Mouse (Mus musculus) liver, postnatal 0 days (tissue): ENCODE results near the gene Izumo1r. TPM values are rescaled to one million over a fixed set of nuclear protein-coding genes. Genes with fewer than 3 reads are reported as not detected.

Experiments used
- ATAC-seq: fragments of 200-750 bp; cut with Nextera tagmentation; 2 replicates; pipeline ENCODE4 v1.8.0; 2017; ENCODE audit warnings: mild to moderate bottlenecking, moderate library complexity
- DNase-seq: peaks from one replicate; pipeline ENCODE4 v3.0.0-alpha.2; 2016
- H3K27ac ChIP-seq: fragments of 300-500 bp; sonication (generic); 2 replicates; pipeline ENCODE4 v1.5.1; 2014; ENCODE audit warnings: antibody characterized with exemption, moderate library complexity, mild to moderate bottlenecking, low read depth
- H3K27me3 ChIP-seq: fragments of 300-500 bp; sonication (generic); 2 replicates; pipeline ENCODE4 v1.6.1; 2014; ENCODE audit warnings: low read length, control low read depth, mixed read lengths; ENCODE audit not compliant: insufficient read depth
- H3K36me3 ChIP-seq: fragments of 300-500 bp; sonication (generic); replicated peaks from 2 replicates; pipeline ENCODE4 v1.6.1; 2014; ENCODE audit warnings: mild to moderate bottlenecking, control low read depth, low read length, moderate library complexity, mixed read lengths; ENCODE audit not compliant: insufficient read depth
- H3K4me1 ChIP-seq: fragments of 300-500 bp; sonication (generic); 2 replicates; pipeline ENCODE4 v1.6.1; 2014; ENCODE audit warnings: antibody characterized with exemption, mild to moderate bottlenecking, control low read depth; ENCODE audit not compliant: insufficient read depth
- H3K4me2 ChIP-seq: fragments of 300-500 bp; sonication (generic); 2 replicates; pipeline ENCODE4 v1.6.1; 2014; ENCODE audit warnings: low read depth, mild to moderate bottlenecking, low read length, moderate library complexity, mixed read lengths
- H3K4me3 ChIP-seq: fragments of 300-500 bp; sonication (generic); 2 replicates; pipeline ENCODE4 v1.5.1; 2014; ENCODE audit warnings: low read depth, low read length
- H3K9ac ChIP-seq: fragments of 300-500 bp; sonication (generic); replicated peaks from 2 replicates; pipeline ENCODE4 v1.6.1; 2014; ENCODE audit warnings: mild to moderate bottlenecking, moderate library complexity
- H3K9me3 ChIP-seq: fragments of 300-500 bp; sonication (generic); 2 replicates; pipeline ENCODE4 v1.6.1; 2016; ENCODE audit warnings: mild to moderate bottlenecking, control low read depth, low read length, mixed read lengths
- CTCF ChIP-seq: sonication (generic); IDR thresholded peaks from 2 replicates; pipeline ENCODE4 v1.5.1; 2016; ENCODE audit warnings: antibody characterized with exemption, low read depth
- EP300 ChIP-seq: IDR thresholded peaks from 2 replicates; pipeline ENCODE4 v1.6.1; 2016; ENCODE audit warnings: antibody characterized with exemption, low read depth, mild to moderate bottlenecking
- WGBS: fragments of 180-500 bp; shearing (Covaris S2); extraction: QIAGEN DNeasy Blood & Tissue Kit; methylation state at CpG from one replicate; pipeline ENCODE4 v1.1.7; 2014; ENCODE audit not compliant: insufficient replicate concordance; 5-methylcytosine and 5-hydroxymethylcytosine counted together
- polyA plus RNA-seq: library from polyadenylated mRNA; unstranded; fragments of >200 nt; fragmentation: Nextera tagmentation; extraction: Ambion mirVana; gene quantifications from 2 replicates; pipeline ENCODE4 v1.2.1, GENCODE M21; 2015

Gene Izumo1r
- polyA plus RNA-seq, 1 experiment from 2014 or later = not detected

- no peaks in the 10 kb centered on the region for H3K9me3 ChIP-seq
- no peak for DNase-seq
- no peak for ATAC-seq
- no peak overlapping the region for H3K9ac ChIP-seq
- no peaks in the 10 kb centered on the region for H3K4me1 ChIP-seq
- no peak for TF ChIP-seq CTCF
- no peak for TF ChIP-seq EP300
- no peak overlapping the region for H3K27ac ChIP-seq
- no peaks in the 10 kb centered on the region for H3K36me3 ChIP-seq
- no peak overlapping the region for H3K4me2 ChIP-seq
- WGBS = 64% methylated on average over 5 of the region's 5 CpGs
- no peaks in the 10 kb centered on the region for H3K27me3 ChIP-seq
- H3K4me3 ChIP-seq = no peak overlapping the region
These were observed 6.2 kb upstream of the Izumo1r start for GRCm38 (mm10) chr9:14909981-14910380.

GRCm38 (mm10) chr9:14907816-14908415, 4.2 kb upstream of the Izumo1r start:
- Histone ChIP-seq H3K4me1 (peaks cover 3% of the 10 kb centered on the region; the same call in 1 of the 2 replicates), H3K9ac (no peak overlapping the region), H3K4me2 (no peak overlapping the region), H3K27me3 (no peaks in the 10 kb centered on the region), H3K27ac (no peak overlapping the region), H3K36me3 (no peaks in the 10 kb centered on the region), H3K9me3 (no peaks in the 10 kb centered on the region), H3K4me3 (no peak overlapping the region)
- ATAC-seq (no peak), DNase-seq (no peak)
- TF ChIP-seq CTCF (no peak), EP300 (no peak)
- WGBS = 64% methylated on average over 7 of the region's 7 CpGs

- H3K36me3 ChIP-seq = no peaks in the 10 kb centered on the region
- no peak overlapping the region for H3K9ac ChIP-seq
- TF ChIP-seq CTCF (no peak), EP300 (no peak)
- H3K27ac ChIP-seq = no peak overlapping the region
- no peak for DNase-seq
- H3K4me2 ChIP-seq = no peak overlapping the region
- no peaks in the 10 kb centered on the region for H3K27me3 ChIP-seq
- peaks cover 3% of the 10 kb centered on the region; the same call in 1 of the 2 replicates for H3K4me1 ChIP-seq
- no peaks in the 10 kb centered on the region for H3K9me3 ChIP-seq
- 63% methylated on average over 3 of the region's 3 CpGs for WGBS
- ATAC-seq = no peak
- H3K4me3 ChIP-seq = no peak overlapping the region
These were observed 2.2 kb upstream of the Izumo1r start for GRCm38 (mm10) chr9:14905956-14906355.

- Histone ChIP-seq H3K36me3 (no peaks in the 10 kb centered on the region), H3K4me3 (no peak overlapping the region), H3K9ac (no peak overlapping the region), H3K27me3 (no peaks in the 10 kb centered on the region), H3K9me3 (no peaks in the 10 kb centered on the region), H3K4me1 (peaks cover 3% of the 10 kb centered on the region; the same call in 1 of the 2 replicates), H3K27ac (no peak overlapping the region), H3K4me2 (no peak overlapping the region)
- WGBS = 33% methylated on average over 9 of the region's 9 CpGs
- DNase-seq (no peak), ATAC-seq (no peak)
- TF ChIP-seq CTCF (no peak), EP300 (no peak)
These were observed 1.2 kb upstream of the Izumo1r start for GRCm38 (mm10) chr9:14904741-14905475.

- WGBS = 71% methylated on average over 3 of the region's 3 CpGs
- no peak for ATAC-seq
- TF ChIP-seq EP300 = no peak
- no peak for TF ChIP-seq CTCF
These were observed 743 bp downstream of the Izumo1r start for GRCm38 (mm10) chr9:14903006-14903405.

GRCm38 (mm10) chr9:14902416-14902815, 1.3 kb downstream of the Izumo1r start:
- Histone ChIP-seq H3K4me2 (no peak overlapping the region), H3K9ac (no peak overlapping the region), H3K9me3 (no peaks in the 10 kb centered on the region), H3K4me1 (peaks cover 3% of the 10 kb centered on the region; the same call in 1 of the 2 replicates), H3K27me3 (no peaks in the 10 kb centered on the region), H3K4me3 (no peak overlapping the region), H3K36me3 (no peaks in the 10 kb centered on the region), H3K27ac (no peak overlapping the region)
- DNase-seq (no peak), ATAC-seq (no peak)
- TF ChIP-seq CTCF = no peak
- TF ChIP-seq EP300 = no peak
- 84% methylated on average over 2 of the region's 2 CpGs for WGBS

More at GRCm38 (mm10) chr9:14903006-14903405, 743 bp downstream of the Izumo1r start:
- Histone ChIP-seq H3K27ac (no peak overlapping the region), H3K27me3 (no peaks in the 10 kb centered on the region), H3K9ac (no peak overlapping the region), H3K4me3 (no peak overlapping the region), H3K9me3 (no peaks in the 10 kb centered on the region), H3K4me2 (no peak overlapping the region), H3K4me1 (peaks cover 3% of the 10 kb centered on the region; the same call in 1 of the 2 replicates), H3K36me3 (no peaks in the 10 kb centered on the region)
- DNase-seq = no peak
